Mouse (Mus musculus): ENCODE results near the gene Olfr1472. TPM values are rescaled to one million over a fixed set of nuclear protein-coding genes. Genes with fewer than 3 reads are reported as not detected.
"Not testable (repeated sequence)": the region's sequence is repeated elsewhere in the genome, so short reads cannot be mapped to it uniquely, and the experiment has no call there.

Gene Olfr1472
- not detected in 2 replicates for polyA plus RNA-seq (2015; fragmentation: Nextera tagmentation; extraction: Ambion mirVana)

DNA sequence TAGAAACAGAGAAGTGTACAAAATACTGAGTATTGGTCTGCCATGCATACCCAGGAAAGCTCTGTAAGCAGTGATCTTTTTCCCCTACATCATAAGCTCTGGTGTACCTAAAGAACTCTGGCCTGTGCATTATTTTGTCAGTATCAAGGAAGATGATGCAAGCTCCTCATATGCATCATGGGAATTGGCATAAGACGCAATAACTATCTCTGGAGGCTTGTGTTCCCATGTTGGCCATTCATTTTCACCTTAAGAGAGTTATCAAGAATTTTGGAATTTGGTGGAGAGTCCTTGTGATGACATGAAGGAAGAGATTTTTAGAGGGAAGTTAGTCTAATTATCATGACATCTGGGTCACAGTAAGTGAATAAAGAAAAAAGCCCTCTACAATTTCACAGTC lies at the start of gene Olfr1472:
Olfr1472 (minus strand) TSS at position 101 of the 400 bp plus-strand sequence.
- Histone ChIP-seq H3K4me2 (replicated peaks) (no peak within 1 kb of the TSS), H3K4me3 (replicated peaks) (no peak within 1 kb of the TSS), H3K9ac (no peak within 1 kb of the TSS), H3K27me3 (replicated peaks) (no peaks in the 10 kb centered on the region), H3K4me1 (replicated peaks) (no peaks in the 10 kb centered on the region), H3K27ac (no peak within 1 kb of the TSS), H3K9me3 (no peaks in the 10 kb centered on the region), H3K36me3 (no peaks in the 10 kb centered on the region)
- no peak for ATAC-seq
- WGBS, result 71% methylated on average over 1 of the region's 1 CpGs

- H3K36me3 ChIP-seq, result no peaks in the 10 kb centered on the region
- H3K27me3 ChIP-seq (replicated peaks), result no peaks in the 10 kb centered on the region
- H3K9me3 ChIP-seq, result no peaks in the 10 kb centered on the region
- H3K4me3 ChIP-seq (replicated peaks), result no peak within 1 kb of the TSS
- H3K4me2 ChIP-seq (replicated peaks), result no peak within 1 kb of the TSS
- no peak within 1 kb of the TSS for H3K27ac ChIP-seq
- H3K4me1 ChIP-seq (replicated peaks), result no peaks in the 10 kb centered on the region
- ATAC-seq, result no peak
- no peak within 1 kb of the TSS for H3K9ac ChIP-seq
- WGBS, result 77% methylated on average over 3 of the region's 3 CpGs
These were observed 44.4 kb upstream of the Olfr1472 start, which contains the start of gene Olfr1477 for GRCm38 (mm10) chr19:13500246-13500645. Olfr1477 (plus strand) TSS chr19:13500546.

- no peaks in the 10 kb centered on the region for H3K9me3 ChIP-seq
- no peak within 1 kb of the TSS for H3K4me3 ChIP-seq (replicated peaks)
- no peak within 1 kb of the TSS for H3K9ac ChIP-seq
- no peak for ATAC-seq
- no peaks in the 10 kb centered on the region for H3K36me3 ChIP-seq
- H3K27me3 ChIP-seq (replicated peaks), result no peaks in the 10 kb centered on the region
- no peak within 1 kb of the TSS for H3K27ac ChIP-seq
- H3K4me1 ChIP-seq (replicated peaks), result no peaks in the 10 kb centered on the region
- H3K4me2 ChIP-seq (replicated peaks), result no peak within 1 kb of the TSS
These were observed 24.2 kb upstream of the Olfr1472 start, which contains the start of gene Olfr1475 for GRCm38 (mm10) chr19:13480096-13480495. Olfr1475 (minus strand) TSS chr19:13480196.

DNA sequence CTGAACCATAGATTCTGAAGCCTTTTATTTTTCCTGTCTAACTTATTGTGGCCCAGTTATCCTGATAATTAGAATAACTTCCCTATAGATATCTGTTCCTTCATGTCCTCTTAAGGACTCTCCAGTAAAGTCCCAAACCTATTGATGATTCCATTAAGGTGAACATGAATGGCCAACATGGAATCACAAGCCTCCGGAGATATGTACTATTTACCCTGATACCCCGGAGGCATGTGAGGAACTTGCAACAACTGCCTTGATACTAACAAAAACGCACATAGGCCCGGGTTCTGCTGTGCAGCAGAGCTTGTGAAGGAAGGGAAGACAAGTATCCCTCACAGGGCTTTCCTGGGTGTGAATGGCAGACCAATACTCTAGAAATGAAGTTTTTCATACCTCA lies 13.4 kb upstream of the Olfr1472 start, which contains the start of gene Olfr1474:
Olfr1474 (plus strand) TSS at position 301 of the 400 bp plus-strand sequence.
- H3K27ac ChIP-seq; H3K27me3 ChIP-seq (replicated peaks); H3K9ac ChIP-seq; H3K4me1 ChIP-seq (replicated peaks); H3K36me3 ChIP-seq; H3K4me2 ChIP-seq (replicated peaks); H3K9me3 ChIP-seq; ATAC-seq; H3K4me3 ChIP-seq (replicated peaks): not testable (repeated sequence)
- WGBS, result 76% methylated on average over 4 of the region's 4 CpGs

- not testable (repeated sequence) for H3K27ac ChIP-seq
These were observed 12.8 kb downstream of the Olfr1472 start, which contains the start of gene Olfr1471 for GRCm38 (mm10) chr19:13443109-13443508. Olfr1471 (plus strand) TSS chr19:13443409.

DNA sequence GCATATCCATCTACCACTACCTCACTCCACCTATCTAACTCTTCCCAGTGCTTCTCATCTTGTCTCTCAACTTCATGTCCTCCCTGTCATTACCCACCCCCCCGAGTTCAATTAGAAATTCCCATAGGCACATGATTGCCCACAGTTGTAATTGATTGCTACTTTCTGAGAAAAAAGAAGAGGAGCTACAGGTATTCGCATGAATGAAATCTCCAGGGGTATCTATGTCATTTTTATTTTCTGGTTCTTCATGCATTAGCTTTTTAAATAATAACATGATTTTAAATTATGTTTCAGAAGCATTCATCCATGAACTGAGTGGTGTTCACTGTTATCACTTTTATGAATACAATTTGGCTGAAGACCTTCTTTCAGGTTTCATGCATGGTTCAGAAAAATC lies 48.3 kb downstream of the Olfr1472 start, which contains the start of gene Olfr1469:
Olfr1469 (plus strand) TSS at position 301 of the 400 bp plus-strand sequence.
- no peaks in the 10 kb centered on the region for H3K9me3 ChIP-seq
- H3K4me2 ChIP-seq (replicated peaks), result no peak within 1 kb of the TSS
- H3K4me1 ChIP-seq (replicated peaks), result no peaks in the 10 kb centered on the region
- 74% methylated on average over 2 of the region's 2 CpGs for WGBS
- no peak within 1 kb of the TSS for H3K27ac ChIP-seq
- no peak within 1 kb of the TSS for H3K9ac ChIP-seq
- H3K4me3 ChIP-seq (replicated peaks), result no peak within 1 kb of the TSS
- no peaks in the 10 kb centered on the region for H3K36me3 ChIP-seq
- H3K27me3 ChIP-seq (replicated peaks), result no peaks in the 10 kb centered on the region
- no peak for ATAC-seq

More at GRCm38 (mm10) chr19:13443109-13443508, 12.8 kb downstream of the Olfr1472 start, which contains the start of gene Olfr1471:
- H3K27me3 ChIP-seq (replicated peaks); H3K9ac ChIP-seq; H3K4me3 ChIP-seq (replicated peaks); H3K9me3 ChIP-seq; H3K4me1 ChIP-seq (replicated peaks); H3K4me2 ChIP-seq (replicated peaks); ATAC-seq; H3K36me3 ChIP-seq: not testable (repeated sequence)
- 75% methylated on average over 2 of the region's 2 CpGs for WGBS

Other genes starting within 250 kb of the Olfr1472 start
- not detected in 2 replicates for gene Olfr1463, start 224.8 kb downstream of the Olfr1472 start, polyA plus RNA-seq (2015; fragmentation: Nextera tagmentation; extraction: Ambion mirVana)
- gene Olfr1465, start 140.5 kb downstream of the Olfr1472 start, polyA plus RNA-seq (2015; fragmentation: Nextera tagmentation; extraction: Ambion mirVana), result not detected in 2 replicates
- not detected in 2 replicates for gene Olfr1466, start 117.2 kb downstream of the Olfr1472 start, polyA plus RNA-seq (2015; fragmentation: Nextera tagmentation; extraction: Ambion mirVana)
- gene Olfr1467, start 93.8 kb downstream of the Olfr1472 start, polyA plus RNA-seq (2015; fragmentation: Nextera tagmentation; extraction: Ambion mirVana), result not detected in 2 replicates
- not detected in 2 replicates for gene Olfr1469, start 48.2 kb downstream of the Olfr1472 start, polyA plus RNA-seq (2015; fragmentation: Nextera tagmentation; extraction: Ambion mirVana)
- not detected in 2 replicates for gene Olfr1471, start 12.7 kb downstream of the Olfr1472 start, polyA plus RNA-seq (2015; fragmentation: Nextera tagmentation; extraction: Ambion mirVana)
- gene Olfr1474, start 13.5 kb upstream of the Olfr1472 start, polyA plus RNA-seq (2015; fragmentation: Nextera tagmentation; extraction: Ambion mirVana), result not detected in 2 replicates
- gene Olfr1475, start 24.1 kb upstream of the Olfr1472 start, polyA plus RNA-seq (2015; fragmentation: Nextera tagmentation; extraction: Ambion mirVana), result not detected in 2 replicates
- not detected in 2 replicates for gene Olfr1477, start 44.5 kb upstream of the Olfr1472 start, polyA plus RNA-seq (2015; fragmentation: Nextera tagmentation; extraction: Ambion mirVana)
- gene Olfr1480, start 71.8 kb upstream of the Olfr1472 start, polyA plus RNA-seq (2015; fragmentation: Nextera tagmentation; extraction: Ambion mirVana), result not detected in 2 replicates
- not detected in 2 replicates for gene Olfr1484, start 127.4 kb upstream of the Olfr1472 start, polyA plus RNA-seq (2015; fragmentation: Nextera tagmentation; extraction: Ambion mirVana)
- not detected in 2 replicates for gene Olfr1487, start 161.3 kb upstream of the Olfr1472 start, polyA plus RNA-seq (2015; fragmentation: Nextera tagmentation; extraction: Ambion mirVana)
- gene Olfr1489, start 175.5 kb upstream of the Olfr1472 start, polyA plus RNA-seq (2015; fragmentation: Nextera tagmentation; extraction: Ambion mirVana), result not detected in 2 replicates
- not detected in 2 replicates for gene Olfr1490, start 195.0 kb upstream of the Olfr1472 start, polyA plus RNA-seq (2015; fragmentation: Nextera tagmentation; extraction: Ambion mirVana)
- gene Olfr1491, start 241.2 kb upstream of the Olfr1472 start, polyA plus RNA-seq (2015; fragmentation: Nextera tagmentation; extraction: Ambion mirVana), result not detected in 2 replicates